ENCODE assay signal across 9 mouse cellular contexts in genomic region chr14:55933586-55933985, GRCm38 (mm10). TPM values are rescaled to one million over a fixed set of nuclear protein-coding genes. Genes with fewer than 3 reads are reported as not detected.
A peak's percentile ranks its signal among the peaks of the same experiment; 100 is the strongest.
DNase-seq lines count a peak whose midpoint lies in the region; ATAC-seq and TF ChIP-seq lines count a peak whose summit lies in the region.
"Had no signal": no experiment of that assay in that cellular context is flagged by ENCODE, and none has a peak within 500 bp of the region (broad histone marks: within the 10 kb centered on the region; RNA-seq: fewer than 3 reads in every experiment).

No protein-coding gene starts in this region.

- no peaks in the 10 kb centered on the region for H3K9me3 ChIP-seq in midbrain, postnatal 0 days (ENCODE audit: low read length)
- no peaks in the 10 kb centered on the region for H3K9me3 ChIP-seq in midbrain, embryonic 15.5 days
- H3K9me3 ChIP-seq in heart, embryonic 14.5 days (ENCODE audit: control insufficient read depth, low read length): no peaks in the 10 kb centered on the region
- H3K9me3 ChIP-seq in stomach, postnatal 0 days (ENCODE audit: control insufficient read depth, low read length): no peaks in the 10 kb centered on the region
- no peaks in the 10 kb centered on the region for H3K9me3 ChIP-seq in midbrain, embryonic 10.5 days (replicated peaks)

- no peaks in the 10 kb centered on the region for H3K36me3 ChIP-seq in midbrain, postnatal 0 days (ENCODE audit: insufficient read depth, low read length)
- no peaks in the 10 kb centered on the region for H3K36me3 ChIP-seq in midbrain, embryonic 15.5 days (replicated peaks)
- no peaks in the 10 kb centered on the region for H3K36me3 ChIP-seq in heart, embryonic 14.5 days (ENCODE audit: control insufficient read depth, insufficient read depth, low read length)
- no peaks in the 10 kb centered on the region for H3K36me3 ChIP-seq in stomach, postnatal 0 days (ENCODE audit: control insufficient read depth, insufficient read depth, low read length)
- no peaks in the 10 kb centered on the region for H3K36me3 ChIP-seq in midbrain, embryonic 10.5 days

- no peak overlapping the region for H3K27ac ChIP-seq in midbrain, postnatal 0 days (ENCODE audit: low read depth, low read length)
- H3K27ac ChIP-seq in midbrain, embryonic 15.5 days: no peak overlapping the region
- H3K27ac ChIP-seq in heart, embryonic 14.5 days (replicated peaks in 1 of 2; ENCODE audit: control insufficient read depth in 1 of 2, insufficient read depth in 1 of 2, low read depth in 2 of 2, low read length in 2 of 2): 0 out of 4 replicates have a peak overlapping the region, but pooled peaks of 1 of the 2 experiments have one; percentile 15
- no peak overlapping the region for H3K27ac ChIP-seq in stomach, postnatal 0 days (replicated peaks)
- no peak overlapping the region for H3K27ac ChIP-seq in midbrain, embryonic 10.5 days (replicated peaks)

- H3K4me1 ChIP-seq in midbrain, postnatal 0 days (ENCODE audit: insufficient read depth, low read length): no peaks in the 10 kb centered on the region
- H3K4me1 ChIP-seq in midbrain, embryonic 15.5 days: no peaks in the 10 kb centered on the region
- H3K4me1 ChIP-seq in heart, embryonic 14.5 days (ENCODE audit: control insufficient read depth in 2 of 2, insufficient read depth in 2 of 2, low read length in 2 of 2): peaks cover 0 to 3% of the 10 kb centered on the region in 2 experiments; a peak in 1 of 4 replicates
- H3K4me1 ChIP-seq in stomach, postnatal 0 days (replicated peaks; ENCODE audit: control insufficient read depth, insufficient read depth): no peaks in the 10 kb centered on the region
- no peaks in the 10 kb centered on the region for H3K4me1 ChIP-seq in midbrain, embryonic 10.5 days

- TF ChIP-seq CTCF in midbrain, postnatal 0 days (IDR thresholded peaks at IDR 0.05): no peak
- TF ChIP-seq CTCF in stomach, postnatal 0 days (IDR thresholded peaks at IDR 0.05; ENCODE audit: low read depth): no peak

- ATAC-seq in midbrain, postnatal 0 days (ENCODE audit: low FRiP score): no peak
- ATAC-seq in midbrain, embryonic 15.5 days (replicated peaks): no peak
- peak; percentile 61 for ATAC-seq in heart, embryonic 14.5 days (ENCODE audit: insufficient number of reproducible peaks, insufficient read depth, low FRiP score, low read depth)
- ATAC-seq in stomach, postnatal 0 days (ENCODE audit: low FRiP score, low TSS enrichment): peak; percentile 72

- 62% methylated on average over 7 of the region's 7 CpGs for WGBS in midbrain, postnatal 0 days
- WGBS in midbrain, embryonic 15.5 days: 71% methylated on average over 7 of the region's 7 CpGs
- WGBS in heart, embryonic 14.5 days: 21% methylated on average over 7 of the region's 7 CpGs
- 27% methylated on average over 7 of the region's 7 CpGs for WGBS in stomach, postnatal 0 days
- WGBS in midbrain, embryonic 10.5 days: 72% methylated on average over 7 of the region's 7 CpGs

- TF ChIP-seq EP300 in stomach, postnatal 0 days (optimal IDR thresholded peaks at IDR 0.05): no peak

- peak; percentile 12 for DNase-seq in midbrain, postnatal 0 days (ENCODE audit: low spot score)
- DNase-seq in kidney, postnatal 36 days: peak; percentile 57 to 63
- peak; percentile 18 for DNase-seq in stomach, postnatal 0 days (ENCODE audit: low spot score)
- no peak for DNase-seq in midbrain, embryonic 10.5 days (ENCODE audit: low spot score)
- no peak for DNase-seq in neural tube, embryonic 10.5 days (ENCODE audit: extremely low spot score, low spot score)
- no peak for DNase-seq in urinary bladder, postnatal 25 days (ENCODE audit: low spot score)

- H3K9ac ChIP-seq in midbrain, postnatal 0 days (replicated peaks; ENCODE audit: low read length, poor library complexity, severe bottlenecking): no peak overlapping the region
- H3K9ac ChIP-seq in midbrain, embryonic 15.5 days: no peak overlapping the region
- no peak overlapping the region for H3K9ac ChIP-seq in heart, embryonic 14.5 days (ENCODE audit: low read length)
- H3K9ac ChIP-seq in stomach, postnatal 0 days (ENCODE audit: low read length): no peak overlapping the region

- H3K27me3 ChIP-seq in midbrain, postnatal 0 days (ENCODE audit: insufficient read depth, low read length): no peaks in the 10 kb centered on the region
- H3K27me3 ChIP-seq in midbrain, embryonic 15.5 days (replicated peaks): no peaks in the 10 kb centered on the region
- H3K27me3 ChIP-seq in heart, embryonic 14.5 days (ENCODE audit: control insufficient read depth, insufficient read depth, low read length): no peaks in the 10 kb centered on the region
- no peaks in the 10 kb centered on the region for H3K27me3 ChIP-seq in stomach, postnatal 0 days (ENCODE audit: control insufficient read depth, insufficient read depth, low read length)
- H3K27me3 ChIP-seq in midbrain, embryonic 10.5 days (ENCODE audit: low read depth, poor library complexity, severe bottlenecking): no peaks in the 10 kb centered on the region

- H3K4me2 ChIP-seq in midbrain, postnatal 0 days (ENCODE audit: low read depth, low read length, poor library complexity, severe bottlenecking): no peak overlapping the region
- no peak overlapping the region for H3K4me2 ChIP-seq in midbrain, embryonic 15.5 days
- 0 out of 2 replicates have a peak overlapping the region, but pooled peaks have one; percentile 21 for H3K4me2 ChIP-seq in heart, embryonic 14.5 days (ENCODE audit: low read length)
- no peak overlapping the region for H3K4me2 ChIP-seq in stomach, postnatal 0 days (replicated peaks; ENCODE audit: low read depth)

- H3K4me3 ChIP-seq in midbrain, postnatal 0 days (ENCODE audit: low read depth, low read length): no peak overlapping the region
- no peak overlapping the region for H3K4me3 ChIP-seq in midbrain, embryonic 15.5 days
- no peak overlapping the region for H3K4me3 ChIP-seq in heart, embryonic 14.5 days (ENCODE audit: control insufficient read depth in 1 of 2, insufficient read depth in 1 of 2, low read depth in 1 of 2, low read length in 2 of 2)
- H3K4me3 ChIP-seq in stomach, postnatal 0 days (ENCODE audit: low read depth, low read length): no peak overlapping the region
- H3K4me3 ChIP-seq in midbrain, embryonic 10.5 days: no peak overlapping the region

RNA-seq across cellular contexts. Expression of gene Cma1, which starts 10.9 kb away (rescaled TPM):
- 2.7 TPM in 1 of 2 replicates, not detected in the other for total RNA-seq in midbrain, postnatal 0 days (2014; rRNA removed)
- 0.42 and 1.7 TPM in 2 replicates for polyA plus RNA-seq in midbrain, postnatal 0 days (2015; fragmentation: Nextera tagmentation; extraction: Ambion mirVana)
- 0.37 and 1.6 TPM in 2 replicates for polyA plus RNA-seq in midbrain, embryonic 15.5 days (2015; fragmentation: Nextera tagmentation; extraction: Ambion mirVana)
- polyA plus RNA-seq in heart, embryonic 14.5 days (2014; fragmentation: Nextera tagmentation; extraction: Ambion mirVana): 2.6 and 3.5 TPM in 2 replicates
- 15.4 and 17.5 TPM in 2 replicates for polyA plus RNA-seq in stomach, postnatal 0 days (2015; fragmentation: Nextera tagmentation; extraction: Ambion mirVana)
- not detected in 2 replicates for polyA plus RNA-seq in midbrain, embryonic 10.5 days (2016; fragmentation: Nextera tagmentation; extraction: Ambion mirVana)

RNA-seq across cellular contexts. Expression of gene Cma2, which starts 17.2 kb away (rescaled TPM):
- total RNA-seq in midbrain, postnatal 0 days (2014; rRNA removed): not detected in 2 replicates
- polyA plus RNA-seq in midbrain, postnatal 0 days (2015; fragmentation: Nextera tagmentation; extraction: Ambion mirVana): not detected in 2 replicates
- polyA plus RNA-seq in midbrain, embryonic 15.5 days (2015; fragmentation: Nextera tagmentation; extraction: Ambion mirVana): not detected in 2 replicates
- polyA plus RNA-seq in heart, embryonic 14.5 days (2014; fragmentation: Nextera tagmentation; extraction: Ambion mirVana): not detected in 2 replicates
- 0.23 TPM in 1 of 2 replicates, not detected in the other for polyA plus RNA-seq in stomach, postnatal 0 days (2015; fragmentation: Nextera tagmentation; extraction: Ambion mirVana)
- not detected in 2 replicates for polyA plus RNA-seq in midbrain, embryonic 10.5 days (2016; fragmentation: Nextera tagmentation; extraction: Ambion mirVana)
- polyA plus RNA-seq: frontal cortex, adult 2 months had no signal

RNA-seq across cellular contexts. Expression of gene Sdr39u1, which starts 33.5 kb away (rescaled TPM):
- total RNA-seq in midbrain, postnatal 0 days (2014; rRNA removed): 143 and 146 TPM in 2 replicates
- polyA plus RNA-seq in midbrain, postnatal 0 days (2015; fragmentation: Nextera tagmentation; extraction: Ambion mirVana): 131 and 162 TPM in 2 replicates
- polyA plus RNA-seq in midbrain, embryonic 15.5 days (2015; fragmentation: Nextera tagmentation; extraction: Ambion mirVana): 169 and 175 TPM in 2 replicates
- 51.6 and 52.1 TPM in 2 replicates for polyA plus RNA-seq in heart, embryonic 14.5 days (2014; fragmentation: Nextera tagmentation; extraction: Ambion mirVana)
- 48.4 and 52.0 TPM in 2 replicates for polyA plus RNA-seq in stomach, postnatal 0 days (2015; fragmentation: Nextera tagmentation; extraction: Ambion mirVana)
- 27.5 and 31.5 TPM in 2 replicates for polyA plus RNA-seq in midbrain, embryonic 10.5 days (2016; fragmentation: Nextera tagmentation; extraction: Ambion mirVana)

RNA-seq across cellular contexts. Expression of gene Khnyn, which starts 48.8 kb away (rescaled TPM):
- 14.2 and 19.9 TPM in 2 replicates for total RNA-seq in midbrain, postnatal 0 days (2014; rRNA removed)
- 6.3 and 6.5 TPM in 2 replicates for polyA plus RNA-seq in midbrain, postnatal 0 days (2015; fragmentation: Nextera tagmentation; extraction: Ambion mirVana)
- polyA plus RNA-seq in midbrain, embryonic 15.5 days (2015; fragmentation: Nextera tagmentation; extraction: Ambion mirVana): 10.9 and 11.4 TPM in 2 replicates
- 5.7 and 6.1 TPM in 2 replicates for polyA plus RNA-seq in heart, embryonic 14.5 days (2014; fragmentation: Nextera tagmentation; extraction: Ambion mirVana)
- 6.4 and 7.5 TPM in 2 replicates for polyA plus RNA-seq in stomach, postnatal 0 days (2015; fragmentation: Nextera tagmentation; extraction: Ambion mirVana)
- 23.2 and 24.7 TPM in 2 replicates for polyA plus RNA-seq in midbrain, embryonic 10.5 days (2016; fragmentation: Nextera tagmentation; extraction: Ambion mirVana)

RNA-seq across cellular contexts. Expression of gene Cbln3, which starts 49.4 kb away (rescaled TPM):
- total RNA-seq in midbrain, postnatal 0 days (2014; rRNA removed): 0.66 and 1.8 TPM in 2 replicates
- 0.43 and 0.54 TPM in 2 replicates for polyA plus RNA-seq in midbrain, postnatal 0 days (2015; fragmentation: Nextera tagmentation; extraction: Ambion mirVana)
- polyA plus RNA-seq in midbrain, embryonic 15.5 days (2015; fragmentation: Nextera tagmentation; extraction: Ambion mirVana): 0.19 and 0.20 TPM in 2 replicates
- polyA plus RNA-seq in heart, embryonic 14.5 days (2014; fragmentation: Nextera tagmentation; extraction: Ambion mirVana): 0.24 and 0.61 TPM in 2 replicates
- 0.56 and 0.65 TPM in 2 replicates for polyA plus RNA-seq in stomach, postnatal 0 days (2015; fragmentation: Nextera tagmentation; extraction: Ambion mirVana)
- 0.14 and 0.16 TPM in 2 replicates for polyA plus RNA-seq in midbrain, embryonic 10.5 days (2016; fragmentation: Nextera tagmentation; extraction: Ambion mirVana)

Comparison
In these comparisons a context has a peak if more than half of its experiments do, and no peak if none do; other contexts are left out.
1. DNase-seq: peak in midbrain, postnatal 0 days (single experiment), kidney, postnatal 36 days (2 of 2) and stomach, postnatal 0 days (single experiment); none in midbrain, embryonic 10.5 days (single experiment), neural tube, embryonic 10.5 days (single experiment) and urinary bladder, postnatal 25 days (single experiment).
2. ATAC-seq: peak in heart, embryonic 14.5 days (single experiment) and stomach, postnatal 0 days (single experiment); none in midbrain, postnatal 0 days (single experiment) and midbrain, embryonic 15.5 days (single experiment).